Mouse (Mus musculus) cortical plate, adult 2 months (tissue): ENCODE data around the gene Cmya5. TPM values are rescaled to one million over a fixed set of nuclear protein-coding genes. Genes with fewer than 3 reads are reported as not detected.
A peak's percentile ranks its signal among the peaks of the same experiment; 100 is the strongest.
"Not testable (repeated sequence)": the region's sequence is repeated elsewhere in the genome, so short reads cannot be mapped to it uniquely, and the experiment has no call there.

Experiments used
- H3K27ac ChIP-seq: fragments of 200-500 bp; 2 replicates; pipeline ENCODE4 v1.5.1; 2012; ENCODE audit warnings: low read length, control low read depth, inconsistent platforms; ENCODE audit not compliant: insufficient read depth
- H3K4me1 ChIP-seq: fragments of 200-500 bp; 2 replicates; pipeline ENCODE4 v1.6.1; 2011; ENCODE audit warnings: low read length; ENCODE audit not compliant: control insufficient read depth, insufficient read depth
- H3K4me3 ChIP-seq: fragments of 200-500 bp; 2 replicates; pipeline ENCODE4 v1.5.1; 2011; ENCODE audit warnings: mild to moderate bottlenecking, low read length, control low read depth; ENCODE audit not compliant: insufficient read depth
- CTCF ChIP-seq: fragments of 200-500 bp; IDR thresholded peaks from 2 replicates; pipeline ENCODE4 v1.5.1; 2011; ENCODE audit warnings: mild to moderate bottlenecking, control low read depth, low read length; ENCODE audit not compliant: insufficient read depth; ENCODE audit errors: extremely low read depth
- POLR2A ChIP-seq: fragments of 200-500 bp; IDR thresholded peaks from 2 replicates; pipeline ENCODE4 v1.6.1; 2011; ENCODE audit warnings: mild to moderate bottlenecking, low read length, control low read depth; ENCODE audit not compliant: insufficient read depth; ENCODE audit errors: extremely low read depth
- polyA plus RNA-seq: library from polyadenylated mRNA; depleted of rRNA; stranded (reverse); fragments of >200 nt; gene quantifications from 2 replicates; pipeline ENCODE4 v1.2.3, GENCODE M21; 2012

The Cmya5 gene
- polyA plus RNA-seq, 1 experiment, result 1.3 TPM

DNA sequence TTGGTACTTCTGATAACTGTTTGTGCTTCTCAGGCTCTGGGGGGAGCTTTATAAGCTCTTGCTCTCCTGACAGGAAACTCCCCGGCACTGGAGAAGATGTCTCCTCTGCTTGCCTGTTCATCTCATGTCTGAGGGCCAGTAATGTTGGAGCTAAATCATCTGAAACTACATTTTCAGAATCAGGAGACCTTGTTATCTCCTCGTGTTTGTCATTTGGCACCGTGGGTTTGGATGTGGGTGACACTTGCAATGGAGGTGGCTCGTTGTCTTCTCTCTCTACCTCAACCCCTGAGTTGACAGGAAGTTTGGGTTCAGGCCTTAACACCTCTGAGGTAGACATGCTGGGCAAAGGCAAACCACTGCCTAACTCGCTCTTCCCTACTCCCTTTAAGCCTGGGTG, 50.8 kb downstream of the Cmya5 start:
- Histone ChIP-seq H3K27ac (peak overlapping the region; percentile 17; the same call in 1 of the 2 replicates), H3K4me3 (no peak overlapping the region), H3K4me1 (peaks cover 5% of the 10 kb centered on the region; the same call in 1 of the 2 replicates)
- TF ChIP-seq CTCF (no peak), POLR2A (no peak)

DNA sequence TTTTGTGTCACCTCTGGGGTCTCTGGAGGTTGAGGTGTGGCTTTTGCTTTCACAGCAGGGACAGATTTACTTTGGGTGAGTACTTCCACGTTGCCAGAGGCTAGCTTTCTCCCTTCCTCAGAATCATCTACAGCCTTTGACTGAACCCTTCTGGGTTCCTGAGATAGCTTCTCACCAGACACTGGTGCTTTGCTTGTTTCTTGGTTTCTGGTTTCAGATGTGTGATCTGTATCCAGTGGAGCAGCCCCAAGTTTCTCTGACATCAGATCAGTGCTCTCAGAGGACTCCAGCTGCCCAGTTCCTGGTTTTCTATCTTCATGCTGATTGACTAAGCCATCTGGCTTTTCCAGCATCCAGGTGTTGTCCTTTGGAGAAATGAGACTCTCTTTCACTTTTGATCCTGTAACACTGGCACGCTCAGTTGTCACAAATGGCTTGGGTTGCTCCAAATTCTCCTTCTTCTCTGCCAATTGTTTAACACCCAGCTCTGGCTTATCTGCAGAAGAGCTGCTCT, 51.6 kb downstream of the Cmya5 start:
- Histone ChIP-seq H3K27ac (0 out of 2 replicates have a peak overlapping the region, but pooled peaks have one; percentile 22), H3K4me1 (peaks cover 5% of the 10 kb centered on the region; the same call in 1 of the 2 replicates), H3K4me3 (no peak overlapping the region)
- TF ChIP-seq POLR2A, result no peak
- TF ChIP-seq CTCF, result no peak

DNA sequence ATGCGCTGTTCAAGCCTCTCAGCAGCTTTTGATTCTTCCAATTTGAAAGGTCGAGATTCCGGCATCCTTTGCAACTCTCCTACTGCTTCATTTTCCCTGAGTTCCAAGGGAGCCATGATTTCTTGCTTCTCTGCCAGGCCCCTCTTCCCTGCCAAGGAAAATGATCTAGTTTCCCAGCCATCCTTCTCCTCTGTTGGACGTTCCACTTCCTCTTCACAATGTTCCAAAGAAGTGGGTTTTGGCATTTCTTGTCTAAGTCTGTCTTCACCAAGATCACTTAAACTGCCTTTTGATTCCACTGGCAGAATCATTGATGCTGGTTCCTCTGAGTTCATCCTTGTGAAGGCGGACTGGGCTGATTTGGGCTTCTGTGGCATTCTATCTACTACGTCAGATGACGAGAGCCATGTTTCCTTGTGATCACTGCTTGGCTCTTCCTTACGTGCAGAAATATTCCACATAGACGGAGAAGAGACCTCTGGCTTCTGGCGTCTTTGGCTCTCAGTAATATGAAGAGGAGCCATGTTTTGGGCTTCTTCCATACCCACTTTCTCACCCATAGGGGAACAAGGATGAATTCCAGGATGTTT, 52.6 kb downstream of the Cmya5 start:
- Histone ChIP-seq H3K27ac (0 out of 2 replicates have a peak overlapping the region, but pooled peaks have one; percentile 62), H3K4me3 (no peak overlapping the region), H3K4me1 (peaks cover 5% of the 10 kb centered on the region; the same call in 1 of the 2 replicates)
- TF ChIP-seq POLR2A, result no peak
- TF ChIP-seq CTCF, result no peak

DNA sequence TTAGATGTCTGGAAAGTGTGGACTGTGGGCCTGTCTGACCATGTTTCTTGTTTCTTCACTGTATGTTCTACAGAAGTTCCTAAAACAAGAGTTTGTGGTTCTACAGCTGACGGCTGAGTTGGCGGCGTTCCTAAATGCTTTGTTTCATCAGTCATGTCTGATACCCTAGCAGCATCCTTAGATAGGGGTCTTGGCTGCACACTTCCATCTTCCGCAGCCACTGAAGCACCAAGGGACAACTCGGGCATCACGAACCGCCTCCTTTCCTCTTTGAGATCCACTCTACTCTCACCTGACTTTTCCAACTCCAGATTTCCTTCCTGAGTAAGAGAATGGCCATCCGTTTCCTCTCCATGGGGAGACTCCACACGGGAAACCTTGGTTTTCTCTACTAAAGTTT, 53.3 kb downstream of the Cmya5 start:
- H3K4me3 ChIP-seq, result no peak overlapping the region
- peaks cover 5% of the 10 kb centered on the region; the same call in 1 of the 2 replicates for H3K4me1 ChIP-seq
- H3K27ac ChIP-seq, result no peak overlapping the region
- no peak for TF ChIP-seq POLR2A
- TF ChIP-seq CTCF, result no peak

DNA sequence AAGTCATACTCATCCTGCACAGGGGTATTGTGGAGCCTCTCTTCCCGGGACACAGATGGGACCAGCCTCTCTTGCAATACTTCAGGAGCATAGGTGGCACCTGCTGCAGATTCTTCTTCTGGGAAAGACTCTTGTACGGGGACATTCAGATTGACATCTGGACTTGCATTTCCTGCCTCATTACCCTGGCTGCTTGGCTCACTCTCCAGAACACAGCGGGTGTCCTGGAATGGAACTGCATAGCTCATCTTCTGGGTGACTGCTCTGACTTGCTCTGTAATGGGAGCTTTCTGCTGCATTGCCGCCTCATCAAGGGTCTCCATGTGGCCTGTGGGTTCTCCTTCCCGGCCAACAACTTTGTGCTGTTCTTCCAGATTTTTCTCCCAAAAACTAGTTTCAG, 55.0 kb downstream of the Cmya5 start:
- TF ChIP-seq CTCF (no peak), POLR2A (no peak)
- Histone ChIP-seq H3K4me1 (peaks cover 5% of the 10 kb centered on the region; the same call in 1 of the 2 replicates), H3K4me3 (no peak overlapping the region), H3K27ac (no peak overlapping the region)

DNA sequence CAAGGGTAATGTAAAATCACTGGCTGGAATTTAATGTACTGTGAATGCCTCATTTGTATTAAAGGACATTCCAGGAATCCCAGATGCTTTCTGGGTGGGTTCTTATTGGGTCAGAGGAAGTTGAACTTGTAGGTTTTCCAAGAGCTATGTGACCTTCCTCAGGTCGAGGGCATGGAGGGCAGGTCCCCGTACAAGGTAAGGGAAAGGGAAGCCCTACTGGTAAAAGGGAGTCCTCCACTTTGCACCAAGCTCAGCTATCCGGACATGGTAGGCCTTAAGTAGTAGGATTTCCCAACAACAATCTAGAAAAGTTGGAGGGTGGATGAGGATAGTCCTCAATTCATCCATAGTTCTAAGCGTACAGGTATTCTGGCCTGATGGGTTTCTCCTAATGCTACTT, 58.8 kb downstream of the Cmya5 start:
- Histone ChIP-seq H3K4me3 (no peak overlapping the region), H3K4me1 (no peaks in the 10 kb centered on the region), H3K27ac (no peak overlapping the region)
- TF ChIP-seq CTCF (no peak), POLR2A (no peak)

DNA sequence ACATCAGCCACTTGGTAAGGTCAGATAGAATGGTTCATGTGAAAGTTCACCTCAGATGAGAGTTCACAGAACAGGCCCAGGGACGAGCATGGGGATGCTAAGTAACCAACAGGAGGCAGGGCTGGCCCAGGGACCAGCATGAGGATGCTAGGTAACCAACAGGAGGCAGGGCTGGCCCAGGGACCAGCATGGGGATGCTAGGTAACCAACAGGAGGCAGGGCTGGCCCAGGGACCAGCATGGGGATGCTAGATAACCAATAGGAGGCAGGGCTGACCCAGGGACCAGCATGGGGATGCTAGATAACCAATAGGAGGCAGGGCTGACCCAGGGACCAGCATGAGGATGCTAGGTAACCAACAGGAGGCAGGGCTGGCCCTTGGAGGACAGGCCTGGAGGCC, 62.2 kb downstream of the Cmya5 start:
- not testable (repeated sequence) for H3K27ac ChIP-seq, H3K4me3 ChIP-seq, H3K4me1 ChIP-seq

DNA sequence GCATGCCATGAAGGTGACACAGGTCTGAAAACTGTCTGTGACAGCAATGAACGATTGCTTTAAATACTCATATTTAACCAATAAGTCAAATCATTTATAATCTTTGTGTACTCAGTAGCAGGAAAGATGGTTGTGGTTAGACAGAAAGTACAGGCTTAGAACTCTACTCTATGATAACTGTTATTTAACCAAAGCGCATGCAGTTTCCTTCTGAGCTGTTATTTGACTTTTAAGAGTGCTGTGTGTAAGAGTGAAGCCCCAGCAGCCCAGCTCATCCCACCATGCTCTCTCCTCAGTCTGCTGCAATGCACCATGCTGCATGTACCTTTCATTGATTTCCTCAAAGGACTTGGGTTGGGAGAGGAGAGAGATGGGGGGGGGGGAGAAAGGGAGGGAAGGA, 63.7 kb downstream of the Cmya5 start:
- TF ChIP-seq POLR2A (no peak), CTCF (no peak)
- H3K27ac ChIP-seq, result no peak overlapping the region
- H3K4me1 ChIP-seq, result no peaks in the 10 kb centered on the region
- no peak overlapping the region for H3K4me3 ChIP-seq

DNA sequence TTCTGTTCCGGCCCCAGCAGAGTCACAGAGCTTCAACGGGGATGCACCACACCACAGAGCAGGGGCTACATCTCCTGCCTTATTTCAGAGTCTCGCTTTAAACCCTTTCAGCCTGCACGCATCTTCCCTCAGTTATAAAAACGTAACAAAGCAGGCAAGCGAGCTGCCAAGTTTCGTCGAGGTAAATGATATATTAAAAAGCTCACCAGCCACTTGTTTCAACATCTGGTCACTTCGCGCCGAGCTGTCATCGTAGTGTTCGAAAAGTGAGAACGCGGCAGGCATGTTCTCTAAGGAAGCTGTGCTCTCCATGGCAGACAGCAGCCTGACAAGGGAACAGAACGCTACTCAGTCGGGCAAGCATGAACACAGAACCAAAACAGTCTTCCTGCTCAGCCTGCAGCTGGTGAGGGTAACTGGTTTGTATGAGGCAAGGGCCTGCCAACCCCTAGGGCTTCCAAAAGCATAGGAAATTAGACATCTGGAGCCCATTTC, 70.3 kb downstream of the Cmya5 start:
- peaks cover 2% of the 10 kb centered on the region; the same call in 1 of the 2 replicates for H3K4me1 ChIP-seq
- no peak overlapping the region; the same call in 1 of the 2 replicates for H3K27ac ChIP-seq
- TF ChIP-seq POLR2A (no peak), CTCF (no peak)
- no peak overlapping the region for H3K4me3 ChIP-seq

DNA sequence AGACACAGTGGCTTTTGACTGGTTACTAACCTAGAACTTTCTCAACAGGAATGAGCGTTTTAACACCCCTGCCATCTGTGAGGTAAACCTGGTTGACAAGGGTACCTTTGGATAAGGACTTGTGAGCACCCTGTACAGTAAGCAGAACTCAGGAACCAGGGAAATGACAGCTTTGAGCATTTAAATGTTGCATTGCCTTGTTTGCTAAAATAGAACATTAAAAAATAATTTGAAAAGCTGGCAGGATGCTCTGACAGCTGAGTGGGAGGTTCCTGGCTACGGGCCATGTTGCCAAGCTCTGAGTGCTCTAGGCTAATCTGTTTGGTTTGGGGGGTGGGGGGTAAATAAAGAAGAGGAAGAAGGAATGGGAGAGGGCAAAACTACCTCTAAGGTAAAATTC, 70.9 kb downstream of the Cmya5 start:
- TF ChIP-seq POLR2A, result no peak
- TF ChIP-seq CTCF, result no peak
- H3K4me1 ChIP-seq, result peaks cover 2% of the 10 kb centered on the region; the same call in 1 of the 2 replicates
- no peak overlapping the region for H3K4me3 ChIP-seq
- peak overlapping the region; percentile 64; the same call in 1 of the 2 replicates for H3K27ac ChIP-seq
